Mouse (Mus musculus) kidney, adult 10 weeks (tissue): ENCODE data around the gene Serpina1f. TPM values are rescaled to one million over a fixed set of nuclear protein-coding genes. Genes with fewer than 3 reads are reported as not detected.

Experiments
- polyA plus RNA-seq: library from polyadenylated mRNA; stranded (reverse); fragments of 350-450 nt; fragmentation: Illumina TruSeq; extraction: RNeasy Lipid Tissue Mini Kit (QIAGEN cat#74804); gene quantifications from one replicate; pipeline ENCODE4 v1.2.3, GENCODE M21; 2014; ENCODE audit warnings: low read depth, low replicate concordance

Gene Serpina1f
- 480 TPM for polyA plus RNA-seq

GRCm38 (mm10) chr12:103695429-103695828 is at the start of gene Serpina1f:
TSS of gene Serpina1f (minus strand) at chr12:103695529.

GRCm38 (mm10) chr12:103676039-103676438 is 19.3 kb downstream of the Serpina1f start, which contains the start of gene Serpina16:
TSS of gene Serpina16 (minus strand) at chr12:103676139.

DNA sequence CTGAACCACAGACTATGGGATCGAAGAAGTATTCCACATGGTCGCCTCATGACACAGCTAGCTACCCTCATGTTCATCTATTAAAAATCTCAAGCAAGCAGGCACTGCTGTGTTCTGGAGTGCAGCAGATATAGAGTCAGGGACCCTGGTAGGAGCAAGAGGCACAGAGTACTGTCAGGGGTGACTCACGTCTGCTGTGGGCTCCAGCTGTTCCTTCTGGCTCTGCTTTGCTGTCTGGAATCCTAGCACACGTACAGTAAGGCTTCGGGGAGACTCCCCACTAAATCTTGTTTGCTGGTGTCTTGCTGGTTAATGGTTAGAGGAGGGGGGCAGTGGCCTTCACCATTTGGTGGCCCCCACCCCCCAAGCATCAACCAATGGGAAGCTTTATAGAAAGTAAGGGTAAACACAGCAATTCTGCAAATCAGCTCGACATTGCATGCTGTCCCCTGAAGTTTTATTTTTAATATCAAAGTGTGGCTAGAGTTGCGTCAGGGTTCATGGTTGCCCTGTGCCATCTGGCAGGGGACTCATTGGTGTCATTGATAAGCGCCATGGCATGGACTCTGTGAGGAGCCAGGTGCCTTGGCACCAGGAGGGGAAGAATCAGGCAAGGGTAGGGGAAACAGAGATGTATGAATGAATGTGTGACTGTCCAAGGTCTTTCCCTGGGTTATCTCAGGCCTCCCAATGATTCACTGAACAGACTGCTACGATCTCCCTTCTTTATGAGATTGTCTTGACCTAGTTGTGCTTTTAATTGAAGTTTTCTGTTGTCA is 38.3 kb downstream of the Serpina1f start, which contains the start of gene Serpina6:
Serpina6 (minus strand) TSS at position 365 of the 779 bp plus-strand sequence.

Other genes starting within 250 kb of the Serpina1f start
- gene Ifi27l2b, start 238.3 kb downstream of the Serpina1f start, polyA plus RNA-seq, result not detected
- gene Ppp4r4, start 163.2 kb downstream of the Serpina1f start, polyA plus RNA-seq, result 13.3 TPM
- 1.1 TPM for gene Serpina10, start 64.1 kb downstream of the Serpina1f start, polyA plus RNA-seq
- 6.3 TPM for gene Serpina6, start 38.3 kb downstream of the Serpina1f start, polyA plus RNA-seq
- gene Serpina16, start 19.4 kb downstream of the Serpina1f start, polyA plus RNA-seq, result not detected
- 31.0 TPM for gene Serpina1d, start 78.1 kb upstream of the Serpina1f start, polyA plus RNA-seq
- 1.8 TPM for gene Serpina1b, start 134.8 kb upstream of the Serpina1f start, polyA plus RNA-seq
- gene Serpina1a, start 168.0 kb upstream of the Serpina1f start, polyA plus RNA-seq, result 8.7 TPM
- 1.6 TPM for gene Serpina1c, start 209.4 kb upstream of the Serpina1f start, polyA plus RNA-seq